Mouse (Mus musculus): ENCODE measurements around the gene Fcor.

DNA sequence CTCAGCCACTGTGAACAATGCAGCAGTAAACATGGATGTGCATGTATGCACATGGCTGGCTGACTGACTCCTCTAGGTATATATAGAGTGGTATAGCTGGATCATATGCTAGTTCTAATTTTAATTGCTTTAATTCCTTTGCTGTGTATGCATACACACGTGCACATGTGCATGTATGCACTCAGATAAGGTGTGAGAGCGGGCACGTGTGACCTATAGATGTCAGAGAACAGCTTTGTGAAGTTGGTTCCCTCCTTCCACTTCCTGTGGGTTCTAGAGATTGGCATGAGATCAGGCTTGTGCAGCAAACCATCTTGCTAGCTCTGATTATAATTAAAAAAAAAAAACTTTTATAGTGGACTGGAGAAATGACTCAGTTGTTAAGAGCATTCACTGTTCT lies 19.3 kb downstream of the Fcor start:
- TF ChIP-seq POLR2A (IDR thresholded peaks at IDR 0.05; ENCODE audit: extremely low read depth, insufficient read depth, low read length) (no peak), CTCF (IDR thresholded peaks at IDR 0.05; ENCODE audit: extremely low read depth, insufficient read depth, low read length) (no peak)
